Mouse (Mus musculus): Measurements from ENCODE around the gene Nr3c2. TPM values are rescaled to one million over a fixed set of nuclear protein-coding genes. Genes with fewer than 3 reads are reported as not detected.

Gene Nr3c2
- total and polyA plus RNA-seq, 2 experiments from 2014 or later: 5.7 to 6.0 TPM

DNA sequence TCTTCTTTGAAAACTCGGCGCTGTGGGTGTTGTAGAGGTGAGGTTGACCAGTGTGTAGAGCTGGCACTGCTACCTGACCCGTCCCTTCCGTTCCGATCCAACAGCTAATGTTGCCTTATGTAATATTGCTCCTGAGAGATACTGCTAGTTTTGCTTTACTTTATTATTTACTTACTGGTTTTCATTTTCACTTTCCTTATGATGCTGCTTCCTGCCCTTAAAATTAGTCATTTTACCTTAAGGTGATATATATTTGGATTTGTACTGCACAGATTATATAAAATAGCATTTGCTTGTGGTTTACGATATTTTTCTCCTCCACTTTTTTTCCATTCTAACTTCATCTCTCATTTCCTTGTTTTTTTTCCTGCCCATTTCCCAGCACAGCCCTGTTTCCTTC lies 157.6 kb downstream of the Nr3c2 start:
- Histone ChIP-seq H3K4me3 (ENCODE audit: low read depth, low read length) (no peak overlapping the region), H3K4me2 (ENCODE audit: low read depth, low read length, poor library complexity, severe bottlenecking) (no peak overlapping the region), H3K27ac (ENCODE audit: low read depth, low read length) (no peak overlapping the region), H3K9me3 (ENCODE audit: low read length) (no peaks in the 10 kb centered on the region), H3K36me3 (ENCODE audit: insufficient read depth, low read length) (no peaks in the 10 kb centered on the region), H3K9ac (replicated peaks; ENCODE audit: low read length, poor library complexity, severe bottlenecking) (no peak overlapping the region), H3K27me3 (ENCODE audit: insufficient read depth, low read length) (no peaks in the 10 kb centered on the region), H3K4me1 (ENCODE audit: insufficient read depth, low read length) (no peaks in the 10 kb centered on the region)
- no peak for TF ChIP-seq CTCF (IDR thresholded peaks at IDR 0.05)
- no peak for DNase-seq (ENCODE audit: low spot score)
- 91% methylated on average over 6 of the region's 6 CpGs for WGBS
- ATAC-seq (ENCODE audit: low FRiP score): no peak

DNA sequence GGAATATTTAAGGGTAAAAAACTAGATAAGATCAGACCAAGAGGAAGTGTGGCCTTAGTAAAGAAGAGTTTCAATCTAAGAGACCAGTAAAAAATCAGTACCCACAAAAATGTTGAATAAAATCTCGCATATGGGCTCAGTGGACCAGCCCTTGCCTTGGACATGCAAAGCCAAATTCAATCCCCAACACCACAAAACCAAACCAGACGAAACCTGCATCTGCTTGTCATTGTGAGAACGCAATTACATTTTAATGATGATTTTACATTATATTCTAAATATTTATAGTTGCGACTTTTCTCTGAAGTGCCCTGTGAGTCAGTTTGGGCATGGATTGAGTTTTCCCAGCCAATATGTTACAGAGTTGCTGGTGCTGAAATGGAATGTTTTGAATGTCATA lies 183.4 kb downstream of the Nr3c2 start:
- Histone ChIP-seq H3K27me3 (ENCODE audit: insufficient read depth, low read length) (no peaks in the 10 kb centered on the region), H3K4me3 (ENCODE audit: low read depth, low read length) (no peak overlapping the region), H3K4me2 (ENCODE audit: low read depth, low read length, poor library complexity, severe bottlenecking) (no peak overlapping the region), H3K27ac (ENCODE audit: low read depth, low read length) (no peak overlapping the region), H3K9ac (replicated peaks; ENCODE audit: low read length, poor library complexity, severe bottlenecking) (no peak overlapping the region), H3K4me1 (ENCODE audit: insufficient read depth, low read length) (no peaks in the 10 kb centered on the region), H3K36me3 (ENCODE audit: insufficient read depth, low read length) (no peaks in the 10 kb centered on the region), H3K9me3 (ENCODE audit: low read length) (no peaks in the 10 kb centered on the region)
- WGBS: 92% methylated on average over 4 of the region's 4 CpGs
- ATAC-seq (ENCODE audit: low FRiP score) (no peak), DNase-seq (ENCODE audit: low spot score) (no peak)
- no peak for TF ChIP-seq CTCF (IDR thresholded peaks at IDR 0.05)

- Histone ChIP-seq H3K4me3 (ENCODE audit: low read depth, low read length) (no peak overlapping the region), H3K36me3 (ENCODE audit: insufficient read depth, low read length) (no peaks in the 10 kb centered on the region), H3K4me2 (ENCODE audit: low read depth, low read length, poor library complexity, severe bottlenecking) (no peak overlapping the region), H3K27me3 (ENCODE audit: insufficient read depth, low read length) (no peaks in the 10 kb centered on the region), H3K27ac (ENCODE audit: low read depth, low read length) (no peak overlapping the region), H3K4me1 (ENCODE audit: insufficient read depth, low read length) (no peaks in the 10 kb centered on the region), H3K9ac (replicated peaks; ENCODE audit: low read length, poor library complexity, severe bottlenecking) (no peak overlapping the region), H3K9me3 (ENCODE audit: low read length) (no peaks in the 10 kb centered on the region)
- TF ChIP-seq CTCF (IDR thresholded peaks at IDR 0.05): no peak
- ATAC-seq (ENCODE audit: low FRiP score) (no peak), DNase-seq (ENCODE audit: low spot score) (peak; percentile 4)
- WGBS: 66% methylated on average over 8 of the region's 8 CpGs
Measured at GRCm38 (mm10) chr8:77086036-77086435, 186.8 kb downstream of the Nr3c2 start.

GRCm38 (mm10) chr8:77096721-77097120 lies 197.5 kb downstream of the Nr3c2 start:
- no peak overlapping the region for H3K4me2 ChIP-seq (ENCODE audit: low read depth, low read length, poor library complexity, severe bottlenecking)
- 56% methylated on average over 4 of the region's 4 CpGs for WGBS
- TF ChIP-seq CTCF (IDR thresholded peaks at IDR 0.05): no peak

DNA sequence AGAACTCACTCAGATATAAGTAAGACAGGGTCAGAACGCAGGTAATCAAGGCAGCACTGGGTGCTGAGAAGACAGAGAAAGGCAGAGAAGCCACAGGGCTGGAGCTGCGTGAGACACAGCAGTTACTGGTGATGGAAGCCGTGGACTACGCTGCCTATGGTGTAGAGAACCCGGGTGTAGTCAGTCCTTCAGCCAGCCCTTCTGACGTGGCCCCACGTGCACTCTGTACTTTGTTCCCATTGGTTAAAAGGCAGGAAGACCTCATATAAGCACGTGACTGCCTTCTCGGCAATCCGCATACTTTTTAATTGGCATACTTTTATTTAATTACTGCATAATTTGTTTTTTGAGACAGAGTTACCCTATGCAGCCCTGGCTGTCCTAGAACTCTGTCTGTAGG lies 198.9 kb downstream of the Nr3c2 start:
- no peaks in the 10 kb centered on the region for H3K36me3 ChIP-seq (ENCODE audit: insufficient read depth, low read length)
- no peak overlapping the region for H3K9ac ChIP-seq (replicated peaks; ENCODE audit: low read length, poor library complexity, severe bottlenecking)
- H3K9me3 ChIP-seq (ENCODE audit: low read length): no peaks in the 10 kb centered on the region
- no peak for ATAC-seq (ENCODE audit: low FRiP score)
- H3K4me1 ChIP-seq (ENCODE audit: insufficient read depth, low read length): no peaks in the 10 kb centered on the region
- no peaks in the 10 kb centered on the region for H3K27me3 ChIP-seq (ENCODE audit: insufficient read depth, low read length)
- DNase-seq (ENCODE audit: low spot score): no peak
- H3K4me2 ChIP-seq (ENCODE audit: low read depth, low read length, poor library complexity, severe bottlenecking): no peak overlapping the region
- H3K27ac ChIP-seq (ENCODE audit: low read depth, low read length): no peak overlapping the region
- 83% methylated on average over 10 of the region's 10 CpGs for WGBS
- TF ChIP-seq CTCF (IDR thresholded peaks at IDR 0.05): no peak
- no peak overlapping the region for H3K4me3 ChIP-seq (ENCODE audit: low read depth, low read length)

More at GRCm38 (mm10) chr8:77096721-77097120, 197.5 kb downstream of the Nr3c2 start:
- Histone ChIP-seq H3K4me1 (ENCODE audit: insufficient read depth, low read length) (no peaks in the 10 kb centered on the region), H3K27ac (ENCODE audit: low read depth, low read length) (no peak overlapping the region), H3K36me3 (ENCODE audit: insufficient read depth, low read length) (no peaks in the 10 kb centered on the region), H3K9me3 (ENCODE audit: low read length) (no peaks in the 10 kb centered on the region), H3K9ac (replicated peaks; ENCODE audit: low read length, poor library complexity, severe bottlenecking) (no peak overlapping the region), H3K4me3 (ENCODE audit: low read depth, low read length) (no peak overlapping the region), H3K27me3 (ENCODE audit: insufficient read depth, low read length) (no peaks in the 10 kb centered on the region)
- ATAC-seq (ENCODE audit: low FRiP score) (no peak), DNase-seq (ENCODE audit: low spot score) (no peak)

DNA sequence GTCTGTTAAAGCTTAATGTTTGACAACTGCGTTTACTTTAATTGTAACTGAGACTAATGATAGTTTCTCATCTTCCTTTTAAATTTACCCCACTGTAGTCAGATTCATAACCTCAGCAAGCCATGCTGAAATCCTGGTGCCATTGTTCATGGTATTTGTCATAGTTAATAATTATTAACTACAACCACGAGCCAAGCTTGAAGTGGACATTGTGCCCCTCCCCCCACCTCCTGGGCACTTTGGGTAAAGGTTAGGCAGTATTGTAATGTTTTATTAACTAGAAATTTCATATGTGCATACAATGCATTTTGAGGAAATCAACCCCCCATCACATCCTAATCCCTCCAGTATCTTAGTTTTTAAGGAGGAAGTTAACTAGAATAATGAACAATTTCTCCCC lies 201.1 kb downstream of the Nr3c2 start:
- no peaks in the 10 kb centered on the region for H3K27me3 ChIP-seq (ENCODE audit: insufficient read depth, low read length)
- no peaks in the 10 kb centered on the region for H3K36me3 ChIP-seq (ENCODE audit: insufficient read depth, low read length)
- H3K9me3 ChIP-seq (ENCODE audit: low read length): no peaks in the 10 kb centered on the region
- no peak overlapping the region for H3K9ac ChIP-seq (replicated peaks; ENCODE audit: low read length, poor library complexity, severe bottlenecking)
- WGBS: 88% methylated on average over 2 of the region's 2 CpGs
- no peak overlapping the region for H3K4me3 ChIP-seq (ENCODE audit: low read depth, low read length)
- DNase-seq (ENCODE audit: low spot score) (no peak), ATAC-seq (ENCODE audit: low FRiP score) (no peak)
- no peaks in the 10 kb centered on the region for H3K4me1 ChIP-seq (ENCODE audit: insufficient read depth, low read length)
- no peak overlapping the region for H3K27ac ChIP-seq (ENCODE audit: low read depth, low read length)
- TF ChIP-seq CTCF (IDR thresholded peaks at IDR 0.05): no peak
- no peak overlapping the region for H3K4me2 ChIP-seq (ENCODE audit: low read depth, low read length, poor library complexity, severe bottlenecking)

Data from midbrain, postnatal 0 days (tissue).